Mouse (Mus musculus) adrenal gland, adult 10 weeks (tissue): ENCODE data around the gene Cntnap2. TPM values are rescaled to one million over a fixed set of nuclear protein-coding genes. Genes with fewer than 3 reads are reported as not detected.

Experiments
- polyA plus RNA-seq: library from polyadenylated mRNA; stranded (reverse); fragments of 350-450 nt; fragmentation: Illumina TruSeq; extraction: RNeasy Lipid Tissue Mini Kit (QIAGEN cat#74804); gene quantifications from one replicate; pipeline ENCODE4 v1.2.3, GENCODE M21; 2014; ENCODE audit warnings: low read depth, low replicate concordance

Cntnap2 gene
- polyA plus RNA-seq: 4.4 TPM

GRCm38 (mm10) chr6:45059091-45059490, at the start of gene Cntnap2:
TSS of gene Cntnap2 (plus strand) at chr6:45059357.

